Mouse (Mus musculus) kidney, embryonic 14.5 days (tissue): ENCODE results near the gene Ap3m1. TPM values are rescaled to one million over a fixed set of nuclear protein-coding genes. Genes with fewer than 3 reads are reported as not detected.

ENCODE experiments used
- ATAC-seq: fragments of 200-750 bp; cut with Nextera tagmentation; 2 replicates; pipeline ENCODE4 v1.8.0; 2017; ENCODE audit warnings: moderate number of reproducible peaks, mild to moderate bottlenecking, moderate TSS enrichment, moderate library complexity; ENCODE audit not compliant: low FRiP score, low TSS enrichment
- H3K27ac ChIP-seq: fragments of 300-500 bp; sonication (generic); 2 replicates; pipeline ENCODE4 v1.5.1; 2014; ENCODE audit warnings: low read depth, mild to moderate bottlenecking, low read length, moderate library complexity, mixed read lengths
- H3K27me3 ChIP-seq: fragments of 300-500 bp; sonication (generic); 2 replicates; pipeline ENCODE4 v1.6.1; 2014; ENCODE audit warnings: mild to moderate bottlenecking, low read length; ENCODE audit not compliant: control insufficient read depth, insufficient read depth
- H3K36me3 ChIP-seq: fragments of 300-500 bp; sonication (generic); 2 replicates; pipeline ENCODE4 v1.6.1; 2014; ENCODE audit warnings: low read length, mixed read lengths; ENCODE audit not compliant: control insufficient read depth, insufficient read depth
- H3K4me1 ChIP-seq: fragments of 300-500 bp; sonication (generic); 2 replicates; pipeline ENCODE4 v1.6.1; 2014; ENCODE audit warnings: low read length, mixed read lengths; ENCODE audit not compliant: control insufficient read depth, insufficient read depth
- H3K4me2 ChIP-seq: fragments of 300-500 bp; sonication (generic); replicated peaks from 2 replicates; pipeline ENCODE4 v1.6.1; 2014; ENCODE audit warnings: low read depth, mild to moderate bottlenecking, low read length
- H3K4me3 ChIP-seq: fragments of 300-500 bp; sonication (generic); 2 replicates; pipeline ENCODE4 v1.5.1; 2014; ENCODE audit warnings: mild to moderate bottlenecking, low read length
- H3K9ac ChIP-seq: fragments of 300-500 bp; sonication (generic); 2 replicates; pipeline ENCODE4 v1.6.1; 2014; ENCODE audit warnings: low read depth, mild to moderate bottlenecking, low read length, moderate library complexity
- H3K9me3 ChIP-seq: fragments of 300-500 bp; sonication (generic); 2 replicates; pipeline ENCODE4 v1.6.1; 2016; ENCODE audit warnings: low read length; ENCODE audit not compliant: control insufficient read depth
- WGBS: fragments of 180-500 bp; shearing (Covaris S2); extraction: QIAGEN DNeasy Blood & Tissue Kit; methylation state at CpG from one replicate; pipeline ENCODE4 v1.1.7; 2014; 5-methylcytosine and 5-hydroxymethylcytosine counted together
- polyA plus RNA-seq: library from polyadenylated mRNA; unstranded; fragments of >200 nt; fragmentation: Nextera tagmentation; extraction: Ambion mirVana; gene quantifications from 2 replicates; pipeline ENCODE4 v1.2.1, GENCODE M21; 2014

Gene Ap3m1
- polyA plus RNA-seq, 1 experiment from 2014 or later = 89.8 TPM

DNA sequence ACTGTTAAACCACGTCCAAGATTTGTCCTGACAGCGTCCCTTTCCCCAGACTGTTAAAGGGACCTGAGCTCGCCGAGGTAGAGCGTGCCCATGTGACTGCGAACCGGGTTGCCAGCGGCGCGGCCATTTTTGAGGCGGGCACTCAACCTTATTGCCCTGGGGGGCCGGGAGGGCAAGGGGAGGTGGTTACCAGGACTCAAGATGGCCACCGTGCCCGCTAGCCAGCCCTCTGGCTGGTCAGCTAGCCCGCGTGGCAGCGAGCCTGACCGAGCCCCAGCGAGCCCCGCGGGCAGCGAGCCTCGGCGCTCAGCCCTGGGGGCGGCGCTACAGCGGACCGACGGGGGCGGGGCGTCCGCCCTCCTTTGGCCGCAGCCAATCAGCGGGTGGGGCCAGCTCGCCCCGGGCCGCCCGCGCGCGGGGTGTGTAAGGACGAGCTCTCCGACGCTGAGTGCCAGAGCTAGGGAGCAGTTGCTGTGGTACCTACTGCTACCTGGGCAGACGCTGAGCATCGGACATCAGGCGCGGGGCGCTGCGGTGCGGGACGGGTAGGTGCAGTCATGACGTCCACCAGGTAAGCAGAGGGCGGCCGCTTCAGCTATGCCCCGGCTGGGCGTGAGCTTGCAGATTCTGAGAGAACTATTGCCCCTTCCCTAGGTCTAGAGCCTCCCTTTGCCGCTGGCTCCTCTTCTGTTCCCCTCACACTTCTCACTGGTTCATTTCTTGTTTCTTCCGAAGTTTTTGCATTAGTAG, 23.6 kb upstream of the Ap3m1 start:
- Histone ChIP-seq H3K36me3 (no peaks in the 10 kb centered on the region), H3K9ac (peak overlapping the region; percentile 70), H3K27ac (peak overlapping the region; percentile 77), H3K4me1 (peaks cover 10% of the 10 kb centered on the region), H3K4me3 (peak overlapping the region; percentile 62), H3K27me3 (no peaks in the 10 kb centered on the region), H3K4me2 (peak overlapping the region; percentile 71), H3K9me3 (no peaks in the 10 kb centered on the region)
- WGBS = under 1% methylated on average over 59 of the region's 59 CpGs
- peak; percentile 98 for ATAC-seq

- Histone ChIP-seq H3K27ac (no peak overlapping the region), H3K9ac (peak overlapping the region; percentile 70; the same call in 1 of the 2 replicates), H3K4me2 (peak overlapping the region; percentile 71), H3K4me1 (peaks cover 10% of the 10 kb centered on the region), H3K27me3 (no peaks in the 10 kb centered on the region), H3K36me3 (no peaks in the 10 kb centered on the region), H3K4me3 (peak overlapping the region; percentile 62; the same call in 1 of the 2 replicates), H3K9me3 (no peaks in the 10 kb centered on the region)
- ATAC-seq = no peak
- 53% methylated on average over 11 of the region's 11 CpGs for WGBS
These were observed 22.4 kb upstream of the Ap3m1 start for GRCm38 (mm10) chr14:21074398-21075320.

- Histone ChIP-seq H3K4me1 (peaks cover 10% of the 10 kb centered on the region), H3K36me3 (no peaks in the 10 kb centered on the region), H3K9me3 (no peaks in the 10 kb centered on the region), H3K9ac (no peak overlapping the region), H3K27ac (no peak overlapping the region), H3K4me3 (no peak overlapping the region), H3K27me3 (no peaks in the 10 kb centered on the region), H3K4me2 (no peak overlapping the region)
- no peak for ATAC-seq
- WGBS = 74% methylated on average over 3 of the region's 3 CpGs
These were observed 21.7 kb upstream of the Ap3m1 start for GRCm38 (mm10) chr14:21073981-21074380.

- ATAC-seq = no peak
- Histone ChIP-seq H3K4me3 (no peak overlapping the region), H3K27me3 (no peaks in the 10 kb centered on the region), H3K36me3 (no peaks in the 10 kb centered on the region), H3K9ac (no peak overlapping the region), H3K9me3 (no peaks in the 10 kb centered on the region), H3K4me2 (no peak overlapping the region), H3K4me1 (peaks cover 6% of the 10 kb centered on the region; the same call in 1 of the 2 replicates), H3K27ac (no peak overlapping the region)
- 87% methylated on average over 5 of the region's 5 CpGs for WGBS
These were observed 17.3 kb upstream of the Ap3m1 start for GRCm38 (mm10) chr14:21069594-21069993.

DNA sequence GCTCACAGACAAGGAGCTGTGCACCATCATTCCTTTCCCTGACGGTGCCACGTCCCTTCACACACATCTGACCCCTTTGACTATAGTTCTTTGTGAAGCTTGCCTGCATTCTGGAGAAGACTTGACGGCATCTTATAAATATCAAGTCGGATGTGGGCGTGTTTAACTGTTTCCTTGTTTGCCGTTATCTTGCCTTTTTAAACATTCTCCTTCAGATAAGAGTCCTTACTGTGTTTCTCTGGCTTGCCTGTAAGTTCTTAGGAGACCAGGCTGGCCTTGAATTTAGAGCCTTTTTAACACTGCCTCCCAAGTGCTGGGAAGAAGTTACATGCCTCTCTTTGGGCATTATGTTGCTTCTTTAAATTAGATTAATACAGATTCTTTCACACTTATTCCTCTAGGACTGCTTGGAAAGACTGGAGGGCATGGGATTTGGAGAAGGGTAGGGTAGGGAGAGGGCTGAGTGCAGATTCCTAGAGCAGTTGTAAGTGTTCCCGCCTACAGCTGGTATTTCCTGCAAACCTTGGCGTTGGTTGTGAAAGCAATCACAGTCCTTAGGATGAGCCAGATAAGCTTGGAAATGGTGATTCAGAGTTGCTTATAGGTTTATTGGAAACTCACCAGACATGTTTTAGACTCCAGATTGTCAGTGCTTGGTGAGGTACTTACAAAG, 13.3 kb upstream of the Ap3m1 start:
- Histone ChIP-seq H3K36me3 (no peaks in the 10 kb centered on the region), H3K9ac (no peak overlapping the region), H3K27ac (no peak overlapping the region), H3K4me1 (0 out of 2 replicates have a peak, but pooled peaks cover 4% of the 10 kb centered on the region), H3K9me3 (no peaks in the 10 kb centered on the region), H3K4me2 (no peak overlapping the region), H3K4me3 (no peak overlapping the region), H3K27me3 (no peaks in the 10 kb centered on the region)
- 63% methylated on average over 8 of the region's 8 CpGs for WGBS
- no peak for ATAC-seq

DNA sequence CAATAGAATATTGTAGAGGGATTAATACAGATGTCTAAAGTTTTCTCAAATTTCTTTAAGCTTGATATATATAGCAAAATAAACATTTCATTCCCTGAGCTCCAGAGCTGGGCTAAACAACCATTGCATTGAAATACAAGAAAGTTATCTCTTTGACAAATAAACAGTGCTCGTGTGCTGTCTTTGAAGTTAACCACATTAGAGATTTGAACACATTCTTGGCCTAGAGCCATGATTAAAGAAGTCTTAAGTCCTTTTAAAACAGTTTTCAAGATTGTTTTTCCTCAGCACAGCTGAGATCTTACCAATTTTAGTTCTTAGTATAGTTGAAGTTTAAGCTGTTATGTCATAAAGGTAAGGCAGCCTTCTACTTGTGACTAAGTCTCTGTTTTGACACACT, 12.0 kb upstream of the Ap3m1 start:
- no peak overlapping the region for H3K27ac ChIP-seq

DNA sequence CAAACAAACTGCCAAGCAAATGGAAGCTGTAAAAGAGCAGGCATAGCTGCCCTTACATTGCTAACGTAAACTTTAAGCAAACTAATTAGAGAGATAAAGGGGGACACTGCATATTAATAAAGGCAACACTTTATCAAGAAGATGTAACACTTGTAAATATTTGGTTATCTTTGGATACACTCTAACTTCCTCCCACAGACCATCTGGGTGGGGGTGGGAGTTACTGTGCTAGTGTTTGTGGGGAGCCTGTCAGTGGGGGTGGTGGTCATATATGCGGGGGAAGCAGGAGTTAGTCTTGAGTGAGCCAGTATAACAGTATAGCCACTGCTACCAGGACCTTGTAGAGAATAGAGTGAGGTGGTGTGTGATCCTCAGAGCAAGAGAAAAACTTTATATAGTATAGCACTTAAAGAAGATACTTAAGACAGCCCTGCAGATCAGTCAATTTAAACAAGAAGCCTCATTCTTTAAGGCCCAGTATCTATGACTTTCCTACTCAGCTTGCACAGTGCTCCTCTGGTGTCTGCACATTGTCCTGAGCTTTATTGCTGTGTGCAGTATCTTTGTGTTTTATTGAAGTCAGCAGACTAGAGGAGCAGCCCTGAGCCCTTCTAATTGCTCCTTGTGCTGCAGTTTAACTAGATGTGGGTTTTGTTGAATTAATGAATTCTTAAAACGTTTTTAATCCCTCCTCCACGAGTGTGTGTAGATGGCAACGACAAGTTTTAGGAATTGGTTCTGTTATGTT, 10.6 kb upstream of the Ap3m1 start:
- Histone ChIP-seq H3K9ac (no peak overlapping the region), H3K4me1 (0 out of 2 replicates have a peak, but pooled peaks cover 4% of the 10 kb centered on the region), H3K36me3 (no peaks in the 10 kb centered on the region), H3K27ac (no peak overlapping the region), H3K4me3 (no peak overlapping the region), H3K9me3 (no peaks in the 10 kb centered on the region), H3K27me3 (no peaks in the 10 kb centered on the region), H3K4me2 (no peak overlapping the region)
- 79% methylated on average over 5 of the region's 5 CpGs for WGBS
- ATAC-seq = no peak

More for the DNA sequence above, 12.0 kb upstream of the Ap3m1 start:
- Histone ChIP-seq H3K4me3 (no peak overlapping the region), H3K4me2 (no peak overlapping the region), H3K27me3 (no peaks in the 10 kb centered on the region), H3K4me1 (0 out of 2 replicates have a peak, but pooled peaks cover 4% of the 10 kb centered on the region), H3K36me3 (no peaks in the 10 kb centered on the region), H3K9ac (no peak overlapping the region), H3K9me3 (no peaks in the 10 kb centered on the region)
- ATAC-seq = no peak
- 27% methylated on average over 1 of the region's 1 CpGs for WGBS

DNA sequence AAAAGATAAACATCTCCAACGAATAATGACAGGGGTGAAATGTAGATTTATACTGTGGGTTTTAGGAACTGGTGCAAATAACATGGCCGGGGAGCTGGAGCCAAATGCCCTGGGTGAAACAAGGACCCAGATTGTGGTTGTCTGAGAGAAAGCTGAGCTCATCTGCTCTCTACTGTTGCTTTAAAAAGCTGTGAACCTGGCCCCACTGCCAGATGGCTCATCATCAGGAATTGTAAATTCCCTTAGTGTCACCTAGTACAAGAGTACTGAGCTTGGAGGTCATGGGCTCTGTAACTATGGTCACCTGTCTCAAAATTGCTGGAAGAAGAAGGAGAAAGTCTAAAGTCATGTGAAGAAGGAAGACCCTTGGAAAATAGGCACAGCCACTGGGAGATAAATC, 6.7 kb upstream of the Ap3m1 start:
- Histone ChIP-seq H3K27me3 (no peaks in the 10 kb centered on the region), H3K9ac (no peak overlapping the region), H3K9me3 (no peaks in the 10 kb centered on the region), H3K27ac (no peak overlapping the region), H3K4me3 (no peak overlapping the region), H3K36me3 (peaks cover 5% of the 10 kb centered on the region; the same call in 1 of the 2 replicates), H3K4me1 (0 out of 2 replicates have a peak, but pooled peaks cover 4% of the 10 kb centered on the region), H3K4me2 (no peak overlapping the region)
- ATAC-seq = no peak
- WGBS = 79% methylated on average over 2 of the region's 2 CpGs
